Mouse (Mus musculus): ENCODE results near the gene Wiz. TPM values are rescaled to one million over a fixed set of nuclear protein-coding genes. Genes with fewer than 3 reads are reported as not detected.

Wiz gene
- polyA plus RNA-seq, 1 experiment from 2014 or later = 2.7 TPM

DNA sequence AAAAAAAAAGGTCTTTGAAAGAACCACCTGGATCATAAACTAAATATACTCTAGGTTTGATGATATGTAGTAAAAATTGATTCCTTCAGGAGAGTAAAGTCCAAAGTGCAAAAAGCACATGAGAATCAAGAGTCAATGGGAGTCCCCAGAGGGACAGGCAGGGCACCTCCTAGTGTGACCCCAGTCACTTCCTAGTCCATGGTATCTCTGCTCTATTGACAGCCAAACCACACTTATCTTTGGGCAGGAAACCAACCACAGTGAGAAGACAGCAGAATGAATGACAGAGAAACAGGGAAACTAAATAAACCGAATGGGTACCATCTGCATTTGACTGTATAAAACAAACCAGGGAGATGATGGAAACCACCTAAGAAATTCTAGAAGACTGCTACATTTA lies 49.1 kb downstream of the Wiz start:
- Histone ChIP-seq H3K27ac (ENCODE audit: low read depth) (no peak overlapping the region), H3K27me3 (ENCODE audit: insufficient read depth, low read length) (no peaks in the 10 kb centered on the region), H3K4me1 (ENCODE audit: insufficient read depth) (peaks cover 10% of the 10 kb centered on the region; the same call in 1 of the 2 replicates), H3K36me3 (replicated peaks; ENCODE audit: insufficient read depth, low read length) (peaks cover 56% of the 10 kb centered on the region), H3K4me3 (ENCODE audit: low read depth, low read length) (no peak overlapping the region), H3K9ac (replicated peaks) (no peak overlapping the region), H3K4me2 (ENCODE audit: low read depth, low read length) (no peak overlapping the region), H3K9me3 (ENCODE audit: low read length) (no peaks in the 10 kb centered on the region)
- ATAC-seq (no peak), DNase-seq (no peak)
- 24% methylated on average over 1 of the region's 1 CpGs for WGBS (ENCODE audit: insufficient replicate concordance)
- TF ChIP-seq CTCF (IDR thresholded peaks at IDR 0.05; ENCODE audit: low read depth) (no peak), EP300 (IDR thresholded peaks at IDR 0.05; ENCODE audit: low read depth) (no peak)

DNA sequence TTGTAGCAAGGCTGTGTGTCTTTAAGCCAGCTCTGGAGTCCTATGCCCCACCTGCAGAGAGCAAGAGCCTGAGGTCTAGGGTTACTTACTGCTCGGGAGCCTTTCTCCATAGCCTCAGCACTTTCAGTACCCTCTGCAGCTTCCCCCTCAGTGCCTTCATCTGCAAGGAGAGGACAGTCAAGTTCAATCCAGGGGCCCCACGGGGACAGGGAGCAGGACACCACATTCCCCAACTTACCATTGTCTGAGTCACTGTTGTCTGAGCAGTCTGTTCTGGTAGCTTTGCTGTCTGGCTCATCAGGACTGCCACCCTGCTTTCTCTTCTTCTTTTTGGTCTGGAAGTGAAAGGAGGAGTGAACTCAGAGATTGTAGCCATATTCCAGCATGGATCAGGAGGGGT lies 53.4 kb downstream of the Wiz start:
- Histone ChIP-seq H3K4me2 (ENCODE audit: low read depth, low read length) (no peak overlapping the region), H3K27ac (ENCODE audit: low read depth) (no peak overlapping the region), H3K27me3 (ENCODE audit: insufficient read depth, low read length) (no peaks in the 10 kb centered on the region), H3K36me3 (replicated peaks; ENCODE audit: insufficient read depth, low read length) (peaks cover 68% of the 10 kb centered on the region), H3K9ac (replicated peaks) (no peak overlapping the region), H3K4me1 (ENCODE audit: insufficient read depth) (peaks cover 9% of the 10 kb centered on the region; the same call in 1 of the 2 replicates), H3K4me3 (ENCODE audit: low read depth, low read length) (no peak overlapping the region), H3K9me3 (ENCODE audit: low read length) (no peaks in the 10 kb centered on the region)
- DNase-seq (no peak), ATAC-seq (peak; percentile 49; the same call in 1 of the 2 replicates)
- WGBS (ENCODE audit: insufficient replicate concordance) = 76% methylated on average over 2 of the region's 2 CpGs
- TF ChIP-seq EP300 (IDR thresholded peaks at IDR 0.05; ENCODE audit: low read depth) (no peak), CTCF (IDR thresholded peaks at IDR 0.05; ENCODE audit: low read depth) (no peak)

DNA sequence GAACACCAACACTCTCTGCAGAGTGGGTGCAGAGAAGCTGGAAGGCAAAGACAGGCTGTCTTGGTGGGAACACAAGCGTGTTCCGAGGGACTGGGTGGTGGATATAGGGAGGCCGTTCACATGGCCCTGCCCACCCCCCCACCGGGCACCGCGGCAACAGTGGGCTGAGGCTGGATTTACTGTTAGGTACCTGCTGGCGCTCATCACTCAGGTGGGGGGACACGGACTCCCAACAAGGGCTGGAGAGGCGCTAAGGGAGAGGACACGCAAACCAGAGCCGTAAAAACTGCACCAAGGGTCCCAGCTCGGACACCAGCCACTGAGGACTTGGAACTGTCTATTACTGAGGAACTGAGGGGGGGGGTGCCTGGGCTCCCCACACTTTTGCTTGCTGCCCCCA lies 54.3 kb downstream of the Wiz start:
- no peak overlapping the region for H3K9ac ChIP-seq (replicated peaks)
- H3K27ac ChIP-seq (ENCODE audit: low read depth) = no peak overlapping the region
- H3K4me1 ChIP-seq (ENCODE audit: insufficient read depth) = no peaks in the 10 kb centered on the region
- no peak overlapping the region for H3K4me2 ChIP-seq (ENCODE audit: low read depth, low read length)
- DNase-seq (no peak), ATAC-seq (no peak)
- H3K4me3 ChIP-seq (ENCODE audit: low read depth, low read length) = no peak overlapping the region
- TF ChIP-seq CTCF (IDR thresholded peaks at IDR 0.05; ENCODE audit: low read depth) (no peak), EP300 (IDR thresholded peaks at IDR 0.05; ENCODE audit: low read depth) (no peak)
- H3K27me3 ChIP-seq (ENCODE audit: insufficient read depth, low read length) = no peaks in the 10 kb centered on the region
- H3K9me3 ChIP-seq (ENCODE audit: low read length) = no peaks in the 10 kb centered on the region
- 91% methylated on average over 12 of the region's 12 CpGs for WGBS (ENCODE audit: insufficient replicate concordance)
- H3K36me3 ChIP-seq (replicated peaks; ENCODE audit: insufficient read depth, low read length) = peaks cover 71% of the 10 kb centered on the region

DNA sequence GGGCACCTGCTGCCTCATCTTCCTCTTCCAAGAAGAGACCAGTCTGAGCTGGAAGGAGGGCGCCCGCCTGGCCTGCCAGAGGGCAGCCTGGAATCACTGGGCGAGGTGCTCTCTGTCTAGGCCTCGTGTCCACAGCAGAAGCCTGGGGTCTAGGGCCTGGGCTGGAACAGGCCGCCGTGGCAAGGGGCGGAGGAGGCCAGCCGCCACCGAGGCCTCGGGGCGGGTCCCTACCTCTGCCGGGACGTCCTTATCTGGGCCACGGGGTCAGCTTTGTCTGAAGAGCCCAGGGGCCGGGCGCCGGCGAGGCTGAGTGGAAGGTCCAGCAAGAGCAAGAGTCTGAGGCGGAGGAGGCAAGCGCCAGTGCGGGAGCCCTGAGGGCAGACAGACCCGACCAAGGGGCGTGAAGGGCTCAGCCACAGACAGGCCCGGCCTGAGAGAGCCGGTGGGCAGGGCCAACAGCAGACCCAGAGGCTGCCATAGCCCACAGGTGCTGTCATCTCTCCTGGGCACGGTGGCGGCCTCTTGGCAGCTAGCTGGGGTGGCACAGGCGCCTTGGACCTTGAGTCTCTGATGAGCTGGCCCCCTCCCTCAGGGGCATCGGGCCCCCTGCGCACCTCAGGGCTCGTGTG lies 55.5 kb downstream of the Wiz start:
- TF ChIP-seq EP300 (IDR thresholded peaks at IDR 0.05; ENCODE audit: low read depth) (no peak), CTCF (IDR thresholded peaks at IDR 0.05; ENCODE audit: low read depth) (no peak)
- no peaks in the 10 kb centered on the region for H3K9me3 ChIP-seq (ENCODE audit: low read length)

DNA sequence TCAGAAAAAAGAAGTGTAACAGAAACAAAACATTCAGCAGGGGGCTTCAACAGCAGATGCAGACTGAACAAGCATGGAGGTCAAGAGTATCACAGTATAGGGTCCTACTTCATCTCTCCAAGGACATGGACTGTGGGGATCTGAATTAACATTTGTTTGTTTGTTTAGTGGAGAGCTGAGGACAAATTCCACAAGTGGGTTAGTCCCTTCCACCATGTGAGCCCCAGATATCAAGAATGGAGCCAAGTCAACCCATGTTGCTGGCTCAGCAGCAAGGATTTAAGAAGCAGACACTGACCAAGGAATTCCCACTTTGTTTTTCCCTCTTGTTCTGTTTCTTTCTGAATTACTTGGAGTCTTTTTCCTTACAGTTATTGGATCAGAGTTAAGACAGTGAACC lies 61.7 kb downstream of the Wiz start:
- Histone ChIP-seq H3K9me3 (ENCODE audit: low read length) (no peaks in the 10 kb centered on the region), H3K4me3 (ENCODE audit: low read depth, low read length) (no peak overlapping the region), H3K4me1 (ENCODE audit: insufficient read depth) (peaks cover 5% of the 10 kb centered on the region; the same call in 1 of the 2 replicates), H3K4me2 (ENCODE audit: low read depth, low read length) (no peak overlapping the region), H3K9ac (replicated peaks) (no peak overlapping the region), H3K27me3 (ENCODE audit: insufficient read depth, low read length) (no peaks in the 10 kb centered on the region), H3K36me3 (replicated peaks; ENCODE audit: insufficient read depth, low read length) (peaks cover 35% of the 10 kb centered on the region), H3K27ac (ENCODE audit: low read depth) (no peak overlapping the region)
- TF ChIP-seq EP300 (IDR thresholded peaks at IDR 0.05; ENCODE audit: low read depth) (no peak), CTCF (IDR thresholded peaks at IDR 0.05; ENCODE audit: low read depth) (no peak)
- peak; percentile 27; the same call in 1 of the 2 replicates for ATAC-seq
- DNase-seq = no peak

More for the DNA sequence above, 55.5 kb downstream of the Wiz start:
- Histone ChIP-seq H3K4me1 (ENCODE audit: insufficient read depth) (no peaks in the 10 kb centered on the region), H3K27me3 (ENCODE audit: insufficient read depth, low read length) (no peaks in the 10 kb centered on the region), H3K4me3 (ENCODE audit: low read depth, low read length) (no peak overlapping the region), H3K27ac (ENCODE audit: low read depth) (no peak overlapping the region), H3K36me3 (replicated peaks; ENCODE audit: insufficient read depth, low read length) (peaks cover 70% of the 10 kb centered on the region), H3K9ac (replicated peaks) (no peak overlapping the region), H3K4me2 (ENCODE audit: low read depth, low read length) (no peak overlapping the region)
- WGBS (ENCODE audit: insufficient replicate concordance) = 85% methylated on average over 28 of the region's 31 CpGs
- DNase-seq = no peak
- ATAC-seq = no peak

DNA sequence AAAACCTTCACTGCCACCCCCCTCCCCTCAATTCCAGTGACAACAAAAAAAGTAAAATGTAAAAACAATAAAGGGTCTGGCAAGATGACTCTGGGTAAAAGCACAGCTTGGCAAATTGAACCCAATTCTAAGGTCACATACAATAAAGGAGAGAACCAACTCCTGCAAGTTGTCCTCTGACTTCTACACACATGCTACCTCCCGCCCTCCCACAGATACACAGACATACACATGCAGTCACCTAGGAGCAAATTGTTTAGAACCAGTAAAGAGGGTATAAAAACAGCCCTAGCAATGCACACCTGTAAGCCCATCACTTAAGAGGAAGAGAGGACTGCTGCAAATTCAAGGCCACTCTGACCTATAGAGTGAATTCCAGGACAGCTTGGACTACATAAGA lies 66.4 kb downstream of the Wiz start:
- DNase-seq (no peak), ATAC-seq (no peak)
- Histone ChIP-seq H3K4me1 (ENCODE audit: insufficient read depth) (peaks cover 23% of the 10 kb centered on the region; the same call in 1 of the 2 replicates), H3K9me3 (ENCODE audit: low read length) (no peaks in the 10 kb centered on the region), H3K9ac (replicated peaks) (no peak overlapping the region), H3K4me3 (ENCODE audit: low read depth, low read length) (no peak overlapping the region), H3K36me3 (replicated peaks; ENCODE audit: insufficient read depth, low read length) (peaks cover 22% of the 10 kb centered on the region), H3K27ac (ENCODE audit: low read depth) (no peak overlapping the region), H3K27me3 (ENCODE audit: insufficient read depth, low read length) (no peaks in the 10 kb centered on the region), H3K4me2 (ENCODE audit: low read depth, low read length) (no peak overlapping the region)
- TF ChIP-seq EP300 (IDR thresholded peaks at IDR 0.05; ENCODE audit: low read depth) (no peak), CTCF (IDR thresholded peaks at IDR 0.05; ENCODE audit: low read depth) (no peak)
- 87% methylated on average over 1 of the region's 1 CpGs for WGBS (ENCODE audit: insufficient replicate concordance)

All from liver, postnatal 0 days (tissue).